Mouse (Mus musculus): ENCODE measurements around the gene Rnf103.

- TF ChIP-seq CTCF (IDR thresholded peaks at IDR 0.05; ENCODE audit: low read depth) (no peak), EP300 (IDR thresholded peaks at IDR 0.05; ENCODE audit: low read depth) (no peak)
These were observed 6.8 kb upstream of the Rnf103 start for GRCm38 (mm10) chr6:71486867-71487266.

Data from liver, embryonic 14.5 days (tissue).